Mouse (Mus musculus) heart, embryonic 14.5 days (tissue): ENCODE measurements around the gene Map2k6. TPM values are rescaled to one million over a fixed set of nuclear protein-coding genes. Genes with fewer than 3 reads are reported as not detected.

Experiments
- ATAC-seq: fragments of 200-750 bp; cut with Nextera tagmentation; 2 replicates; pipeline ENCODE4 v1.8.0; 2017; ENCODE audit warnings: low read depth, moderate TSS enrichment; ENCODE audit not compliant: insufficient number of reproducible peaks, insufficient read depth, low FRiP score
- H3K27ac ChIP-seq, 2 experiments: fragments of 200-500 bp in 1 of 2; fragments of 300-500 bp in 1 of 2; sonication (generic) in 1 of 2; replicated peaks in 1 of 2; 2 replicates each; pipeline ENCODE4 v1.5.1; 2012 to 2014; ENCODE audit warnings: low read depth in 2 of 2, low read length in 2 of 2, control low read depth in 1 of 2, mild to moderate bottlenecking in 1 of 2, mixed read lengths in 1 of 2; ENCODE audit not compliant: control insufficient read depth in 1 of 2, insufficient read depth in 1 of 2
- H3K27me3 ChIP-seq: fragments of 300-500 bp; sonication (generic); 2 replicates; pipeline ENCODE4 v1.6.1; 2014; ENCODE audit warnings: mild to moderate bottlenecking, low read length, control low read depth; ENCODE audit not compliant: control insufficient read depth, insufficient read depth
- H3K36me3 ChIP-seq: fragments of 300-500 bp; sonication (generic); 2 replicates; pipeline ENCODE4 v1.6.1; 2014; ENCODE audit warnings: mild to moderate bottlenecking, control low read depth, low read length, mixed read lengths; ENCODE audit not compliant: control insufficient read depth, insufficient read depth
- H3K4me1 ChIP-seq, 2 experiments: fragments of 200-500 bp in 1 of 2; fragments of 300-500 bp in 1 of 2; sonication (generic) in 1 of 2; 2 replicates each; pipeline ENCODE4 v1.6.1; 2012 to 2014; ENCODE audit warnings: low read length in 2 of 2, control low read depth in 1 of 2, mixed read lengths in 1 of 2; ENCODE audit not compliant: control insufficient read depth in 2 of 2, insufficient read depth in 2 of 2
- H3K4me2 ChIP-seq: fragments of 300-500 bp; sonication (generic); 2 replicates; pipeline ENCODE4 v1.6.1; 2014; ENCODE audit warnings: mild to moderate bottlenecking, low read length
- H3K4me3 ChIP-seq, 2 experiments: fragments of 200-500 bp in 1 of 2; fragments of 300-500 bp in 1 of 2; sonication (generic) in 1 of 2; 2 replicates each; pipeline ENCODE4 v1.5.1; 2012 to 2014; ENCODE audit warnings: low read length in 2 of 2, mild to moderate bottlenecking in 2 of 2, control low read depth in 1 of 2, low read depth in 1 of 2, moderate library complexity in 1 of 2; ENCODE audit not compliant: control insufficient read depth in 1 of 2, insufficient read depth in 1 of 2
- H3K9ac ChIP-seq: fragments of 300-500 bp; sonication (generic); 2 replicates; pipeline ENCODE4 v1.6.1; 2014; ENCODE audit warnings: mild to moderate bottlenecking, low read length
- H3K9me3 ChIP-seq: fragments of 300-500 bp; sonication (generic); 2 replicates; pipeline ENCODE4 v1.6.1; 2016; ENCODE audit warnings: low read length, control low read depth; ENCODE audit not compliant: control insufficient read depth
- WGBS: fragments of 180-500 bp; shearing (Covaris S2); extraction: QIAGEN DNeasy Blood & Tissue Kit; methylation state at CpG from one replicate; pipeline ENCODE4 v1.1.7; 2014; 5-methylcytosine and 5-hydroxymethylcytosine counted together
- polyA plus RNA-seq: library from polyadenylated mRNA; unstranded; fragments of >200 nt; fragmentation: Nextera tagmentation; extraction: Ambion mirVana; gene quantifications from 2 replicates; pipeline ENCODE4 v1.2.1, GENCODE M21; 2014

Map2k6 gene
- polyA plus RNA-seq, 1 experiment from 2014 or later = 18.8 TPM

GRCm38 (mm10) chr11:110427159-110427561 lies 28.2 kb downstream of the Map2k6 start:
- no peak for ATAC-seq
- Histone ChIP-seq H3K36me3 (no peaks in the 10 kb centered on the region), H3K27ac (no peak overlapping the region), H3K4me3 (no peak overlapping the region), H3K9ac (no peak overlapping the region), H3K4me2 (no peak overlapping the region), H3K4me1 (peaks cover 4 to 5% of the 10 kb centered on the region in 2 experiments; a peak in 3 of 4 replicates), H3K27me3 (no peaks in the 10 kb centered on the region), H3K9me3 (no peaks in the 10 kb centered on the region)
- 65% methylated on average over 11 of the region's 11 CpGs for WGBS

GRCm38 (mm10) chr11:110428999-110429398 lies 30.1 kb downstream of the Map2k6 start:
- Histone ChIP-seq H3K4me3 (no peak overlapping the region), H3K4me2 (no peak overlapping the region), H3K27ac (no peak overlapping the region), H3K27me3 (no peaks in the 10 kb centered on the region), H3K9me3 (no peaks in the 10 kb centered on the region), H3K4me1 (peaks cover 4 to 5% of the 10 kb centered on the region in 2 experiments; a peak in 3 of 4 replicates), H3K36me3 (no peaks in the 10 kb centered on the region), H3K9ac (no peak overlapping the region)
- WGBS = 84% methylated on average over 6 of the region's 6 CpGs
- ATAC-seq = no peak

- Histone ChIP-seq H3K27me3 (no peaks in the 10 kb centered on the region), H3K27ac (no peak overlapping the region), H3K4me1 (peaks cover 4 to 5% of the 10 kb centered on the region in 2 experiments; a peak in 3 of 4 replicates), H3K9ac (no peak overlapping the region), H3K9me3 (no peaks in the 10 kb centered on the region), H3K4me3 (no peak overlapping the region), H3K4me2 (no peak overlapping the region), H3K36me3 (no peaks in the 10 kb centered on the region; the same call in 1 of the 2 replicates)
- ATAC-seq = no peak
- 57% methylated on average over 3 of the region's 3 CpGs for WGBS
Measured at GRCm38 (mm10) chr11:110429837-110430418, 31.0 kb downstream of the Map2k6 start.

GRCm38 (mm10) chr11:110435839-110436556 lies 37.1 kb downstream of the Map2k6 start:
- no peak for ATAC-seq
- WGBS = 73% methylated on average over 8 of the region's 8 CpGs
- no peaks in the 10 kb centered on the region for H3K27me3 ChIP-seq
- no peak overlapping the region for H3K4me2 ChIP-seq
- H3K9me3 ChIP-seq = 0 out of 2 replicates have a peak, but pooled peaks cover 3% of the 10 kb centered on the region
- H3K4me1 ChIP-seq = no peaks in the 10 kb centered on the region
- H3K4me3 ChIP-seq = no peak overlapping the region
- H3K36me3 ChIP-seq = no peaks in the 10 kb centered on the region; the same call in 1 of the 2 replicates
- no peak overlapping the region for H3K9ac ChIP-seq
- no peak overlapping the region for H3K27ac ChIP-seq

- WGBS = 80% methylated on average over 12 of the region's 12 CpGs
- H3K4me2 ChIP-seq = no peak overlapping the region
- no peaks in the 10 kb centered on the region for H3K27me3 ChIP-seq
- 0 out of 2 replicates have a peak, but pooled peaks cover 3% of the 10 kb centered on the region for H3K9me3 ChIP-seq
- no peak overlapping the region for H3K27ac ChIP-seq
- H3K4me3 ChIP-seq = no peak overlapping the region
- no peak overlapping the region for H3K9ac ChIP-seq
- ATAC-seq = no peak
- H3K4me1 ChIP-seq = no peaks in the 10 kb centered on the region
- H3K36me3 ChIP-seq = no peaks in the 10 kb centered on the region; the same call in 1 of the 2 replicates
Measured at GRCm38 (mm10) chr11:110436998-110437397, 38.1 kb downstream of the Map2k6 start.

GRCm38 (mm10) chr11:110438135-110438534 lies 39.2 kb downstream of the Map2k6 start:
- no peak for ATAC-seq
- WGBS = 90% methylated on average over 3 of the region's 3 CpGs
- Histone ChIP-seq H3K4me1 (no peaks in the 10 kb centered on the region), H3K4me3 (no peak overlapping the region), H3K4me2 (no peak overlapping the region), H3K9ac (no peak overlapping the region), H3K9me3 (0 out of 2 replicates have a peak, but pooled peaks cover 3% of the 10 kb centered on the region), H3K27ac (no peak overlapping the region), H3K36me3 (no peaks in the 10 kb centered on the region; the same call in 1 of the 2 replicates), H3K27me3 (no peaks in the 10 kb centered on the region)

GRCm38 (mm10) chr11:110438700-110439296 lies 39.9 kb downstream of the Map2k6 start:
- H3K9ac ChIP-seq = no peak overlapping the region
- H3K4me1 ChIP-seq = no peaks in the 10 kb centered on the region
- WGBS = 59% methylated on average over 4 of the region's 4 CpGs
- H3K27ac ChIP-seq = no peak overlapping the region
- ATAC-seq = no peak
- H3K9me3 ChIP-seq = 0 out of 2 replicates have a peak, but pooled peaks cover 3% of the 10 kb centered on the region
- H3K4me3 ChIP-seq = no peak overlapping the region
- H3K27me3 ChIP-seq = no peaks in the 10 kb centered on the region
- H3K36me3 ChIP-seq = no peaks in the 10 kb centered on the region; the same call in 1 of the 2 replicates
- H3K4me2 ChIP-seq = no peak overlapping the region
